Mouse (Mus musculus) kidney, embryonic 16.5 days (tissue): ENCODE results near the gene Adam17. TPM values are rescaled to one million over a fixed set of nuclear protein-coding genes. Genes with fewer than 3 reads are reported as not detected.

Experiments
- ATAC-seq: fragments of 200-750 bp; cut with Nextera tagmentation; 2 replicates; pipeline ENCODE4 v1.8.0; 2017; ENCODE audit warnings: moderate TSS enrichment; ENCODE audit not compliant: low FRiP score, low TSS enrichment
- H3K27ac ChIP-seq: fragments of 300-500 bp; sonication (generic); 2 replicates; pipeline ENCODE4 v1.5.1; 2014; ENCODE audit warnings: low read length
- H3K27me3 ChIP-seq: fragments of 300-500 bp; sonication (generic); 2 replicates; pipeline ENCODE4 v1.6.1; 2014; ENCODE audit warnings: low read length, control low read depth, mixed read lengths; ENCODE audit not compliant: insufficient read depth
- H3K36me3 ChIP-seq: fragments of 300-500 bp; sonication (generic); 2 replicates; pipeline ENCODE4 v1.6.1; 2014; ENCODE audit warnings: low read length, control low read depth, mixed read lengths; ENCODE audit not compliant: insufficient read depth
- H3K4me1 ChIP-seq: fragments of 300-500 bp; sonication (generic); 2 replicates; pipeline ENCODE4 v1.6.1; 2014; ENCODE audit warnings: low read length, control low read depth, mixed read lengths; ENCODE audit not compliant: insufficient read depth
- H3K4me2 ChIP-seq: fragments of 300-500 bp; sonication (generic); replicated peaks from 2 replicates; pipeline ENCODE4 v1.6.1; 2014; ENCODE audit warnings: low read depth, low read length
- H3K4me3 ChIP-seq: fragments of 300-500 bp; sonication (generic); 2 replicates; pipeline ENCODE4 v1.5.1; 2014; ENCODE audit warnings: mild to moderate bottlenecking, low read length
- H3K9ac ChIP-seq: fragments of 300-500 bp; sonication (generic); replicated peaks from 2 replicates; pipeline ENCODE4 v1.6.1; 2014; ENCODE audit warnings: low read length
- H3K9me3 ChIP-seq: fragments of 300-500 bp; sonication (generic); 2 replicates; pipeline ENCODE4 v1.6.1; 2016; ENCODE audit warnings: low read length, control low read depth
- WGBS: fragments of 180-500 bp; shearing (Covaris S2); extraction: QIAGEN DNeasy Blood & Tissue Kit; methylation state at CpG from one replicate; pipeline ENCODE4 v1.1.7; 2014; 5-methylcytosine and 5-hydroxymethylcytosine counted together
- polyA plus RNA-seq: library from polyadenylated mRNA; unstranded; fragments of >200 nt; fragmentation: Nextera tagmentation; extraction: Ambion mirVana; gene quantifications from 2 replicates; pipeline ENCODE4 v1.2.1, GENCODE M21; 2015

Gene Adam17
- polyA plus RNA-seq, 1 experiment from 2014 or later = 51.1 TPM

DNA sequence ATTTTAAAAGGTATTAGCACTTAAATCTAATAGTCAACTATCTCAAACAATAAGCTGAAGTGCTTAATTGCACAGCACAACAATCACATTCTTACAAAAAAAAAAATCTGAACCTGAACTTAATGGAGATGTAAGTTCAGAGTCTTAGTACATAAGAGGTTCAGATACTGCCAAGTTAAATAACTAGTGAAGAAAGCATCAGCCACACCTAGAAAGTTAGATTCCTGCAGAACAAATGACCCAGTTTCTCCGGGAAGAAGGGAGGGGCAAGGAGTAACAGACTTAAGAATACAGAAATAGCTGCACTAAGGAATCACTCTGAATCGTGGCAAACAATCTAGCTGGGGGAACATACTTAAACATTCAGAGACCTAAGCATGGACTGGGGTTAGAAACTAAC is 10.7 kb downstream of the Adam17 start:
- 70% methylated on average over 2 of the region's 2 CpGs for WGBS
- Histone ChIP-seq H3K9me3 (no peaks in the 10 kb centered on the region), H3K9ac (no peak overlapping the region), H3K36me3 (peaks cover 11% of the 10 kb centered on the region), H3K4me1 (no peaks in the 10 kb centered on the region), H3K4me3 (no peak overlapping the region), H3K27ac (no peak overlapping the region), H3K4me2 (no peak overlapping the region), H3K27me3 (no peaks in the 10 kb centered on the region)
- no peak for ATAC-seq

DNA sequence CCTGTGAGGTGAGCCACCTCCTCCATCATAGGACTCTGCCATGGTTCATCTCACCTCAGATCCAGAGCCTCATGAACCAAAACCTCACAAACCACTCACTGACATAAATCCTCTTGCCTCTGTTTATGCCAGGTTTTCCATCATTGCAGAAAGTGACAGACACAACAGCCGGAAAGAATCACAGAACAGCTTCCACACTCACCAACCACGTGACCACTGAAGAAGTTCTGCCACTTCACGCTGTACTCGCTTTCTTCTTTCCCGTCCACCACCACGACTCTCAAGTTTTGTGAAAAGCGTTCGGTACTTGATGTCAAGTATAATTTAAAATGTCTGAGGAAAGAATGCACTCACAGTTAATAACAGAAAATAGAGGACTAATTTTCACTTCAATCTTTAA is 19.8 kb downstream of the Adam17 start:
- ATAC-seq = no peak
- Histone ChIP-seq H3K9ac (no peak overlapping the region), H3K27me3 (no peaks in the 10 kb centered on the region), H3K4me1 (no peaks in the 10 kb centered on the region), H3K9me3 (peaks cover 10% of the 10 kb centered on the region), H3K4me2 (no peak overlapping the region), H3K36me3 (peaks cover 47% of the 10 kb centered on the region), H3K27ac (no peak overlapping the region), H3K4me3 (no peak overlapping the region)
- WGBS = 92% methylated on average over 8 of the region's 8 CpGs

DNA sequence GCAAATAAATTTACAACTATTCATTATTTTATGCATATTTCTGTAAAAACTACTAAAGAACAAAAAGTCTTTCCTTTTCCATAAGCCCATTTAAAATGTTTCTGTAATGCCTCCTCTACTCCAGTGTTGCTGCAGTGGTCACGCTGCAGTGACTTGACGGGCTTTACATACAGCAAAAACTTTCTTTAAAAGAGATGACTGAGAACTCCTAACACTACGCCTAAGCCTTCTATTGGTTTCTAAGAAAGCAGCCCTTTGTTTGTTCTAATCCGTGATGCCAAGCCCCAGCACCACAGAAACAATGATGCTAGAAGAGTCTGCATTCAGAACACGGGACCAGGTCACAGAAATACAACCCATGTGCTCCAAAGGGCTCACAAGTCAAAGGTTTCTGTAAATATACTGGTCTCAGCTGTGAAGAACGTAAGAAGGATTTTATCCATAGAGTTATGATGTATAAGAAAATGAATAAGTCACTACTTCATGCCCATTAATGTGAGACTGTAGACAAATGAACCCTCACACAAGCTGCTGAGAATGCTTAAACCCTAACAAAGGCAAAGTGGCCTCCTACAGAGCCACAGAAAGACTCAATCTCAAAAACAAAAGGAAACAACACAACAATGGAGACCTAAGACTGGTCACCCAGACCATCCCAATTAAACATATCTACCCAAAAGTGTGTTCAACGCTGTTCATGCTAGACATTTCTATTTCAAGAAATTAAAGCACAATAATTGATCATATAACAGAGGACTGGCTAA is 23.1 kb downstream of the Adam17 start:
- Histone ChIP-seq H3K36me3 (peaks cover 58% of the 10 kb centered on the region), H3K4me2 (no peak overlapping the region), H3K4me1 (no peaks in the 10 kb centered on the region), H3K9ac (no peak overlapping the region), H3K4me3 (no peak overlapping the region), H3K27ac (no peak overlapping the region), H3K9me3 (peaks cover 10% of the 10 kb centered on the region), H3K27me3 (no peaks in the 10 kb centered on the region)
- 90% methylated on average over 7 of the region's 7 CpGs for WGBS
- no peak for ATAC-seq

DNA sequence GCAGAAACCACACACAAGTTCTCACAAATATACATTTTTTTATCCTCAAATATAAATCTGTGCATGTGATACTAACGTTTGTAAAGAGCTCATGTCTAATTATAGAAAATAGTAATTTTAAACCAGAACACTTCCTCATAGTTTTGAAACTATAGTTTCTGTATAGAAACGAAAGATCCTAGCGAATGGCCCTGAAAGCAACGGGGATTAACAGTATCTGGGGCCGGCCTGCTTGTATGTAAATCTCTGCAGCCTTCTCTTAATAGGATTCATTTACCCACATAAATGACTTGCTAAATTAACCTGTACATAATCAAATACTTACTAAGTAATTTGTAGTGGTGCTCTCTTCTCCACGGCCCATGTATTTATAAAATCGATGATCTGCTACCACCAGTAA is 26.5 kb downstream of the Adam17 start:
- Histone ChIP-seq H3K27ac (no peak overlapping the region), H3K36me3 (peaks cover 35% of the 10 kb centered on the region), H3K9ac (no peak overlapping the region), H3K4me3 (no peak overlapping the region), H3K9me3 (peaks cover 5% of the 10 kb centered on the region), H3K4me1 (no peaks in the 10 kb centered on the region), H3K27me3 (no peaks in the 10 kb centered on the region), H3K4me2 (no peak overlapping the region)
- no peak for ATAC-seq
- 89% methylated on average over 7 of the region's 7 CpGs for WGBS

DNA sequence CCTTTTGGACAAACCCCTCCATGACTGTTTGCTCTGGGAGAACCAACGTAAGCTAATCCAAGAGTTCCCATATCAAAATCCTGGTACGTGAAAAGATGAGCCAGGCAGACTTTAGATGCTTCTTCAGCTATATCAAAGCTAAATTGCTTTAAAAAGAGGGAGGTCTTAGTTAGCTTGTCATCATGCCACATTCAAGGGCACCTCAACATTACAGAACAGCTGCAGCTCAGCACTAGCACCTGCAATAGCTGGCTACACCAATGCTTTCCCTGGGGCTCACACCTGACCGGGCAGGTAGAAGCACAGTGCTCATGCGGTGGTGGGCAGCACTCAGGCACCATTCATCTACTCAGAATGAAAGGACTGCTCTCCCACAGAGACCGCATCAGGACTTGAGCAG is 32.8 kb downstream of the Adam17 start:
- peaks cover 33% of the 10 kb centered on the region for H3K36me3 ChIP-seq
- no peaks in the 10 kb centered on the region for H3K27me3 ChIP-seq
- H3K4me1 ChIP-seq = no peaks in the 10 kb centered on the region
- no peak overlapping the region for H3K4me3 ChIP-seq
- H3K27ac ChIP-seq = no peak overlapping the region
- H3K4me2 ChIP-seq = no peak overlapping the region
- ATAC-seq = no peak
- H3K9ac ChIP-seq = no peak overlapping the region
- H3K9me3 ChIP-seq = no peaks in the 10 kb centered on the region
- WGBS = 92% methylated on average over 5 of the region's 5 CpGs

DNA sequence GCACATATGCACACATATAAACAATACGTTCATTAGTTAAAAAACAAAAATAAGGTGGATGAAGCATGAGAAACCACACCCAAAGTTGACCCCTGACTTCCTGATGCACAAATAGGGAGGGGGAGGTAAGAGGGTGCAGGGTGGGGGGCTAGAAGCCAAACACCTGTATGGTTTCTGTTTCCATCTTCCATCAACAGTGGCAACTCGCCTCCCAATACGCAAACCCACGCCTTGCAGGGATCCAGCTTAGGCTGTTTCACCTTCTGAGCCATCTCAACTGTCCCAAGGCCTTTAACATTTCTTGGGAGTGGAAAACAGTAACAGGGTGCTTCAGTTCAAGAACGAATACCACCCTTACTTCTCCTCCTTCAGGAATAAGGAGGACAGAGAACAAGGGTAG is 36.3 kb downstream of the Adam17 start:
- Histone ChIP-seq H3K9me3 (no peaks in the 10 kb centered on the region), H3K9ac (no peak overlapping the region), H3K4me3 (no peak overlapping the region), H3K27me3 (no peaks in the 10 kb centered on the region), H3K27ac (no peak overlapping the region), H3K4me2 (no peak overlapping the region), H3K4me1 (no peaks in the 10 kb centered on the region), H3K36me3 (peaks cover 39% of the 10 kb centered on the region)
- WGBS = 90% methylated on average over 5 of the region's 5 CpGs
- no peak for ATAC-seq

DNA sequence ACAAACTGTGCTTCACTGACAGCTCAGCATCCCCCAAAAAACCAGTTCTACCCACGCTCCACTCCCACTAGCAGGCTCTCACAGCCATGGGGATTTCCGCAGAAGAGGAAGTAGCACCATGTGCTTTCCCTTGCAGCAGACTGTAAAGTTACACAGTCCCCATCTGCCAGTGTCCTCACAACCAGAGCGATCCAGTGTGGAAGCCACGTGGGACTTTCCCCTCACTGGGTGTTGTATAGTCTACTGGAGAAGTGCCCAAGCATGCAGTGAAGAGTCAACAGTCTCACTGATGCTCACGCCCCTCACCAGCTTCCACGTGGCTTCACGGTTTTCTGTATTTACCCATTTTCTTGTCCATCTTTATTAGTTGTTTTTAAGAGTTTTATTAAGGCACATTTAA is 37.6 kb downstream of the Adam17 start:
- no peak overlapping the region for H3K27ac ChIP-seq
- no peaks in the 10 kb centered on the region for H3K4me1 ChIP-seq
- no peak overlapping the region for H3K9ac ChIP-seq
- no peak overlapping the region for H3K4me2 ChIP-seq
- H3K4me3 ChIP-seq = no peak overlapping the region
- WGBS = 83% methylated on average over 7 of the region's 7 CpGs
- no peaks in the 10 kb centered on the region for H3K27me3 ChIP-seq
- no peaks in the 10 kb centered on the region for H3K9me3 ChIP-seq
- peaks cover 46% of the 10 kb centered on the region for H3K36me3 ChIP-seq
- no peak for ATAC-seq

DNA sequence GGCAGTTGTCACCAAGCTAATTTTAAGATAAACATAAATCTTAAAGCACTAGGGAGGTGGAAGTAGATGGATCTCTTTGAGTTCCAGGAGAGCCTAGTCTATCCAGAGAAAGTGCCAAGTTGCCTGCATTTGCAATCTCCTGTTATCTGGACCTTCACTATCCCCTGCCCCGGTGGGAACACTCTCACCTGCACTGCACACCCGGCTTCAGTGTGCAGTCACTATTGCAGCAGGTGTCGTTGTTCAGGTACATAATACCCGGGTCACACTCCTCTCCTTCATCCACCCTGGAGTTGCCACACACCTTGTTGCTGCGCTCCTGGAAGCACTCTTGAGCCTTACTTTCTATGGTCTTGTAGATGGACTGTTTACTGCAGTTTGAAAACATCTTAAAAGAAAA is 39.7 kb downstream of the Adam17 start:
- Histone ChIP-seq H3K4me1 (no peaks in the 10 kb centered on the region), H3K4me2 (no peak overlapping the region), H3K27ac (no peak overlapping the region), H3K9me3 (no peaks in the 10 kb centered on the region), H3K36me3 (peaks cover 45% of the 10 kb centered on the region), H3K27me3 (no peaks in the 10 kb centered on the region), H3K9ac (no peak overlapping the region), H3K4me3 (no peak overlapping the region)
- no peak for ATAC-seq
- WGBS = 90% methylated on average over 5 of the region's 5 CpGs

DNA sequence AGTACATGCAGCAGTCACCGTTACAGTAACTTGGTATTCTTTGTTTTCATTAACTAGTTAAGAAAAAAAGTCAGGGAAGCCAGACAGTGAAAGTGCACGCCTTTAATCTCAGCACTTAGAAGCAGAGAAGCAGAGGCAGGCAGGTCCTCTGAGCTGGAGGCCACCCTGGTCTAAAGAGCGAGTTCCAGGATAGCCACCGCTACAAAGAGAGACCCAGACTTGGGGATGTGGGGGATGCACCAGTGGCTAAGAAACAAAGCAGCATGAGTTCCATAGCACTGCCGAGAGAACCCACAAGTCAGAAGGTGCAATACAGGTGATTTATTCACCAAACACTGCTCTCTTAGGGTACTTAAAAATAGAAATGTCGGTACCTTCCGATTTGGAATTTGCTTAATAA is 40.4 kb downstream of the Adam17 start:
- WGBS = 91% methylated on average over 7 of the region's 7 CpGs
- H3K27ac ChIP-seq = no peak overlapping the region
- H3K36me3 ChIP-seq = peaks cover 48% of the 10 kb centered on the region
- H3K9me3 ChIP-seq = no peaks in the 10 kb centered on the region
- H3K9ac ChIP-seq = no peak overlapping the region
- no peak for ATAC-seq
- no peaks in the 10 kb centered on the region for H3K27me3 ChIP-seq
- no peak overlapping the region for H3K4me3 ChIP-seq
- no peaks in the 10 kb centered on the region for H3K4me1 ChIP-seq
- no peak overlapping the region for H3K4me2 ChIP-seq

DNA sequence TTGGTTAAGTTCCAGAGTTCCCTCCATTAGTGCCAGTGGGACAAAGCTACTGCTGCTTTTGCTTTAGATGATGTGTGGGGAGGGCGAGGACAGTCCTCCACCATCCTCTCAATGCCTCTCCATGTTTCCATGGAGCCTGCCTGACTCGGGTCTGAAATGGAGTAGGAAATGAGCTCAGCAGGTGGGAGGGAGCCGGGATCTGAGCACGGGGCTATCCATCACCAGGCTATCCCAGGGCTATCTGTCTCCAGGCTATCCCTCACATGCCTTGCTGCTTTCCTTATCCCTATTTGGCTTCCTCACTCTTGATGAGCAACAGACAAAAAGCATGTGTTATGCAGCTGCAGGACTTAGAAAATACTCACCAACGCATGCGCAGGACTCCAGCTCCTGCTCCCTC is 41.7 kb downstream of the Adam17 start:
- WGBS = 83% methylated on average over 6 of the region's 6 CpGs

More for the DNA sequence above, 41.7 kb downstream of the Adam17 start:
- Histone ChIP-seq H3K9me3 (no peaks in the 10 kb centered on the region), H3K27me3 (no peaks in the 10 kb centered on the region), H3K9ac (no peak overlapping the region), H3K4me2 (no peak overlapping the region), H3K27ac (no peak overlapping the region), H3K36me3 (peaks cover 58% of the 10 kb centered on the region), H3K4me3 (no peak overlapping the region), H3K4me1 (no peaks in the 10 kb centered on the region)
- no peak for ATAC-seq
